In the genomic region with DNA sequence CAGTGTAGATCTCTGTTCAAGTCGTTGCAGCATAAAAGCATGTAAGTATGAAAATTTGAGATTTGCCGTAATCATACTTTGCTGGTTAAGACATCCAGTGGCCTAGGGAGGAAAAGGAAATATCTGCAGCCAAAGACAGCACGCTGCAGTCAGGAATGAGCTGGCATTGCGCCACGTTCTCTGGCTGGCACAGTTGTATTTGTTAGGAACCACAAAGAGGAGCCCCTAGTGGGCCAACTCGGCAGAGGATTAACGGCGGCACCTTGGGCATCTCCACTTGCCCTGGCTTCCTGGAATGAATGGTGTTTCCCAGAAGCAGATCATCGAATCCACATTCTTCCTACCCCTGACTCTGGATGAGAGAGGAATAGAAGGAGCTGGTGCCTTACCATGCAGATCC, we compare ENCODE assay signal across 9 mouse cellular contexts. TPM values are rescaled to one million over a fixed set of nuclear protein-coding genes. Genes with fewer than 3 reads are reported as not detected.
DNase-seq lines count a peak whose midpoint lies in the region; ATAC-seq and TF ChIP-seq lines count a peak whose summit lies in the region.
"Had no signal": no experiment of that assay in that cellular context is flagged by ENCODE, and none has a peak within 500 bp of the region (broad histone marks: within the 10 kb centered on the region; RNA-seq: fewer than 3 reads in every experiment).

No protein-coding gene starts in this region.

- WGBS in lung, adult 2 months, result 25% methylated on average over 9 of the region's 9 CpGs
- WGBS in hindbrain, embryonic 12.5 days, result 75% methylated on average over 9 of the region's 9 CpGs

- no peak overlapping the region for H3K4me2 ChIP-seq in hindbrain, embryonic 12.5 days (replicated peaks)
- H3K4me2 ChIP-seq: stomach, embryonic 15.5 days had no signal

- ATAC-seq in hindbrain, embryonic 12.5 days (ENCODE audit: low FRiP score), result no peak

- intact Hi-C loops in heart, postnatal 14 days (cut with DNase I), result no loop called here

- no peak overlapping the region for H3K4me3 ChIP-seq in lung, adult 2 months (replicated peaks; ENCODE audit: extremely low read depth, low read depth, low read length)
- H3K4me3 ChIP-seq in hindbrain, embryonic 12.5 days, result no peak overlapping the region
- H3K4me3 ChIP-seq: stomach, embryonic 15.5 days had no signal

- H3K36me3 ChIP-seq in hindbrain, embryonic 12.5 days, result no peaks in the 10 kb centered on the region
- H3K36me3 ChIP-seq: stomach, embryonic 15.5 days had no signal

- no peak for TF ChIP-seq CTCF in lung, adult 2 months (IDR thresholded peaks at IDR 0.05; ENCODE audit: insufficient read depth, low read length)

- no peak overlapping the region for H3K27ac ChIP-seq in hindbrain, embryonic 12.5 days
- H3K27ac ChIP-seq: stomach, embryonic 15.5 days had no signal

- no peak for TF ChIP-seq POLR2A in lung, adult 2 months (IDR thresholded peaks at IDR 0.05; ENCODE audit: borderline replicate concordance, extremely low read depth, low read depth, low read length)

- H3K9me3 ChIP-seq in hindbrain, embryonic 12.5 days (replicated peaks), result no peaks in the 10 kb centered on the region
- H3K9me3 ChIP-seq: stomach, embryonic 15.5 days had no signal

- no peaks in the 10 kb centered on the region for H3K27me3 ChIP-seq in hindbrain, embryonic 12.5 days
- H3K27me3 ChIP-seq: stomach, embryonic 15.5 days had no signal

- no peak overlapping the region for H3K9ac ChIP-seq in hindbrain, embryonic 12.5 days
- H3K9ac ChIP-seq: stomach, embryonic 15.5 days had no signal

- no peaks in the 10 kb centered on the region for H3K4me1 ChIP-seq in lung, adult 2 months (ENCODE audit: control insufficient read depth, insufficient read depth, low read length)
- 0 out of 2 replicates have a peak, but pooled peaks cover 2% of the 10 kb centered on the region for H3K4me1 ChIP-seq in hindbrain, embryonic 12.5 days
- H3K4me1 ChIP-seq: stomach, embryonic 15.5 days had no signal

- DNase-seq in lung, adult 18-20 months, result peak; percentile 12 to 20
- DNase-seq in lung, adult 2 months, result no peak
- peak; percentile 68 to 74 for DNase-seq in adrenal gland, postnatal 36 days
- peak; percentile 38 to 75 for DNase-seq in cerebellum, postnatal 4 days (ENCODE audit: low spot score in 2 of 2)
- DNase-seq in heart, postnatal 14 days, result peak; percentile 70 to 79
- DNase-seq in lung, postnatal 25 days (ENCODE audit: low spot score), result peak; percentile 32
- no peak for DNase-seq in thymus, postnatal 10 days (ENCODE audit: low spot score in 2 of 2)

RNA-seq across cellular contexts. Expression of gene Adamts3, which starts 14.4 kb away (rescaled TPM):
- 0.70 and 0.98 TPM in 2 replicates for polyA plus RNA-seq in lung, adult 2 months (2012; rRNA removed)
- 1 to 10 TPM; 5.2 to 5.6 TPM for total RNA-seq in adrenal gland, postnatal 36 days (2021)
- total RNA-seq in heart, postnatal 14 days (2021), result 1 to 10 TPM; 8.1 to 8.9 TPM
- polyA plus RNA-seq in hindbrain, embryonic 12.5 days (2016; fragmentation: Nextera tagmentation; extraction: Ambion mirVana), result 3.8 and 4.6 TPM in 2 replicates

Comparison
In these comparisons a context has a peak if more than half of its experiments do, and no peak if none do; other contexts are left out.
1. DNase-seq: peak in lung, adult 18-20 months (2 of 2), adrenal gland, postnatal 36 days (2 of 2), cerebellum, postnatal 4 days (2 of 2), heart, postnatal 14 days (2 of 2) and lung, postnatal 25 days (single experiment); none in lung, adult 2 months (single experiment) and thymus, postnatal 10 days (0 of 2).